Mouse (Mus musculus): ENCODE results near the gene Tbx3. TPM values are rescaled to one million over a fixed set of nuclear protein-coding genes. Genes with fewer than 3 reads are reported as not detected.

The Tbx3 gene
- polyA plus RNA-seq, 1 experiment from 2014 or later = 42.4 TPM

DNA sequence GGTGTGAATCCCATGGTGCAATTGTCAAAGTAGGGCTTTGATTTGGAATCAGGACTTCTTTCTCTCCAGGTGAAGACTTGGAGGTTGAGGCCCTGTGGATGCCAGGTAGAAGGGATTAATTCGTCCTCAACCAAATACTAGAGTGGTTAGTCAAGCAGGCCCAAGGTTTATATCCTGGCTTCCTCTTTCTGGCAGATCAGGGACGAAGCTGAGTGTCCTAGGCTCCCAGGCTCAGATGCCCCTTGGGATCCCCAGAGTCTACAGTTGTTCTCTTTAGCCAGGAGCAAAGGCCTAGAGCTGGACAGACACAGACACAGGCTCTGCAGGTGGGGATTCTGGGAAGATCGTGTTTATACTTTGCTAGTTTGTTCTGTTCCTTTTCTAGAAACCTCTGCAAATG is 17.8 kb downstream of the Tbx3 start:
- no peak for ATAC-seq (ENCODE audit: insufficient number of reproducible peaks, insufficient read depth, low FRiP score, low TSS enrichment, low read depth)
- WGBS = 15% methylated on average over 3 of the region's 3 CpGs
- Histone ChIP-seq H3K36me3 (no peaks in the 10 kb centered on the region), H3K4me3 (replicated peaks) (no peak overlapping the region), H3K27ac (no peak overlapping the region), H3K9me3 (no peaks in the 10 kb centered on the region), H3K4me1 (replicated peaks) (peaks cover 41% of the 10 kb centered on the region), H3K27me3 (peaks cover 93% of the 10 kb centered on the region), H3K4me2 (no peak overlapping the region), H3K9ac (replicated peaks) (no peak overlapping the region)

DNA sequence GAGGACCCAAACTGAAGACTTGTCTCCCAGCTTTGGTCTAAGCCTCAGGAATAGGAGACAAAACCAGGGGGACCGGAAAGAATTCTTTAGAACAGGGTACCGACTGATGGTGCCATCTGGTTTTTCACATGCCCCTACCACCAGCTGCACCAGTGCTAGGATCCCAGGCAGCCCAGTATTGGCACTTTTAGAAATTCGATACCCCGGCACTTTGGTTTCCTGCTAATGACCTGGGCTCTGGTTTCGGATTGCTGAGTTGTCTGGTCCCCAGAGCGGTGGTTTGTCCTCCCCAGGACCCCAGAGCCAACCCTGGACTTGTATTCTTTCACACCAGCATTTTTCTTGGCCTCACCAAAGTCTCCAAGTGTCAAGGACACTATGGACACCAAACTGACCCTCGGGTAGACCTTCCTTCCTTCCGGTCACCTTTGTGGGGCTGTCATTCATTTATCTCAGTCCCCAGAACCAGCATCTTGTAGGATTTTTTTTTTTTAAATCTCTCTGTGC is 18.5 kb downstream of the Tbx3 start:
- Histone ChIP-seq H3K9me3 (no peaks in the 10 kb centered on the region), H3K27ac (no peak overlapping the region), H3K4me1 (replicated peaks) (peaks cover 41% of the 10 kb centered on the region), H3K36me3 (no peaks in the 10 kb centered on the region), H3K27me3 (peaks cover 94% of the 10 kb centered on the region), H3K4me2 (no peak overlapping the region), H3K4me3 (replicated peaks) (no peak overlapping the region), H3K9ac (replicated peaks) (no peak overlapping the region)
- 6% methylated on average over 8 of the region's 8 CpGs for WGBS
- ATAC-seq (ENCODE audit: insufficient number of reproducible peaks, insufficient read depth, low FRiP score, low TSS enrichment, low read depth) = no peak

DNA sequence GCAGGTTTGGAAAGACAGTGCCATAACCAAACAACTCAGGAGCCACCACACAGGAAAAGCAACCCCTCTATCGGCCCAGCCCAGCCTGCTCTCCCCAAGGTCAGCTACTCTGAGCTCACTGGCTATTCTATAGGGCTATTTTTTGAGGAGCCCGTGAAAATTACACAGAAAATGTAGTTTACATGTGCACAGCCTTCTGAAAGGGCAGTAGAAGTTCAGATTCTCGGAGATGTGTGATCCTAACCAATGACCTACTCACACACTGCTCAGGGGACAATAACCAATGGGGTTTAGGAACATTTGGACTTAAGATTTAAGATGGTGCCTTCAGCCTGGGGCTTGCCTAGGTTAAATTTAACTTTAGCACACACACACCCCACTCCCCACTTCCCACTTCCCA is 19.0 kb downstream of the Tbx3 start:
- no peak overlapping the region for H3K9ac ChIP-seq (replicated peaks)
- peaks cover 93% of the 10 kb centered on the region for H3K27me3 ChIP-seq
- H3K27ac ChIP-seq = no peak overlapping the region
- no peaks in the 10 kb centered on the region for H3K36me3 ChIP-seq
- 21% methylated on average over 3 of the region's 3 CpGs for WGBS
- no peak overlapping the region for H3K4me3 ChIP-seq (replicated peaks)
- no peak overlapping the region for H3K4me2 ChIP-seq
- H3K4me1 ChIP-seq (replicated peaks) = peaks cover 41% of the 10 kb centered on the region
- ATAC-seq (ENCODE audit: insufficient number of reproducible peaks, insufficient read depth, low FRiP score, low TSS enrichment, low read depth) = no peak
- H3K9me3 ChIP-seq = no peaks in the 10 kb centered on the region

DNA sequence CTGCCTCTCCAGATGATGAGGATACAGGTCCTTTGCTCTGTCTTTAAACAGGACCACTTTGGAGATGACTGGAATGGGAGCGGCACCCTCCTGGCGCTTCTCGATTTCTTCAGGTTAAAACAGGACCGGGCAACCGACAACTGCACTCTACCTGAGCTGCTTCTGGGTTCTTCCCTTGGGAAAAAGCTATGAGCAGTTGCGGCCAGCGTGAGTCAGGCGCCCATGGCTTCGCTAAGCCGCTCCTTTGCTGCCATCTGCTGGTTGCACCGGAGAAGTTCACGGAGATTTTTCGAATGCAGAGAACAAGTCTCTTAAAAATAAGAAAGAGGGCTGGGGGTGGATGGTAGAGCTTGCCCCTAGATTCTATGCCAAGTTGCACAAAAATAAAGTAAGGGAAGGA is 20.6 kb downstream of the Tbx3 start:
- 0% methylated on average over 13 of the region's 13 CpGs for WGBS
- ATAC-seq (ENCODE audit: insufficient number of reproducible peaks, insufficient read depth, low FRiP score, low TSS enrichment, low read depth) = no peak
- peaks cover 93% of the 10 kb centered on the region for H3K27me3 ChIP-seq

DNA sequence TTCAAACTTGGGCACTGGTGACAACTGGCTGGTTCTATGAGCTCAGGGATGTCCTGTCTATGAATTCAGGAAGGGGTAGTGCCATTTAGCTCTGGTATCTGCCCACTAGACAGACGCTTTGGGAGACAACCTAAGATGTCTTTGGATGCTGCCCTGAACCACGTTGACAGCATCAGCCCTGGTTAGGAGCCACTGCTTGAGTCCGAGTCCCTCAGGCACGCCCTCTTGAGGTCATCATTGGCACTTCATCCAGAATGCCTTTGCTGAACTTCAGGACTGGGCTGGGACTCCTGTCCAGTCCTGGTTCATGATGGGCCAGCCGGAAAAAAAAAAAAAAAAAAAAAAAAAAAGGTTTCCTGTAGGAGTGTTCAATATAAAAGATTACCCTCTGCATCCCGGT is 22.0 kb downstream of the Tbx3 start:
- Histone ChIP-seq H3K27ac (no peak overlapping the region), H3K27me3 (peaks cover 84% of the 10 kb centered on the region), H3K9me3 (no peaks in the 10 kb centered on the region), H3K4me1 (replicated peaks) (peaks cover 25% of the 10 kb centered on the region), H3K4me2 (no peak overlapping the region), H3K9ac (replicated peaks) (no peak overlapping the region), H3K4me3 (replicated peaks) (no peak overlapping the region), H3K36me3 (no peaks in the 10 kb centered on the region)
- ATAC-seq (ENCODE audit: insufficient number of reproducible peaks, insufficient read depth, low FRiP score, low TSS enrichment, low read depth) = no peak
- 34% methylated on average over 6 of the region's 6 CpGs for WGBS

More for the DNA sequence above, 20.6 kb downstream of the Tbx3 start:
- Histone ChIP-seq H3K9me3 (no peaks in the 10 kb centered on the region), H3K36me3 (no peaks in the 10 kb centered on the region), H3K4me1 (replicated peaks) (peaks cover 37% of the 10 kb centered on the region), H3K4me3 (replicated peaks) (no peak overlapping the region), H3K27ac (no peak overlapping the region), H3K9ac (replicated peaks) (no peak overlapping the region), H3K4me2 (peak overlapping the region; percentile 27; the same call in 1 of the 2 replicates)

DNA sequence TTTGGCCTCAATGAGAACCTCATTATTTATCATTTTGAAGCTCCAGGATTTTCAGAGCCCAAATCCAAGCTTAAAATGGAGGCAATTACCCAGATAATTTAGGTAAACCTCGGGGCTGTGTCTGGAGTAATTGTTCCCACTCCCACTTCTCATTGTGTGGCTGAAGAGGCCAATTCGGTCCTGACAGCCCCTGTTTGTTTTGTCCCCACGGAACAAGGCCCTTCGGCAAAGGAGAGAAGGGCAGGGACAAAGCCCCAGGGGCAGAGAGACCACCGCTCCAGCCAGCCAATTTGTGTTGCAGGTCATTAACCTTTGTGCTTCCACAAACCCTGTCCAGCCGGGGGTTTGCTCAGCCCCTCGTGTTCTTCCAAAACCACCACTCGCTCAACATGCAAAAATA is 24.4 kb downstream of the Tbx3 start:
- Histone ChIP-seq H3K36me3 (no peaks in the 10 kb centered on the region), H3K9ac (replicated peaks) (no peak overlapping the region), H3K4me1 (replicated peaks) (peaks cover 3% of the 10 kb centered on the region; the same call in 1 of the 2 replicates), H3K4me3 (replicated peaks) (no peak overlapping the region), H3K4me2 (no peak overlapping the region), H3K27me3 (peaks cover 63% of the 10 kb centered on the region), H3K9me3 (no peaks in the 10 kb centered on the region), H3K27ac (no peak overlapping the region)
- no peak for ATAC-seq (ENCODE audit: insufficient number of reproducible peaks, insufficient read depth, low FRiP score, low TSS enrichment, low read depth)
- WGBS = 7% methylated on average over 8 of the region's 8 CpGs

DNA sequence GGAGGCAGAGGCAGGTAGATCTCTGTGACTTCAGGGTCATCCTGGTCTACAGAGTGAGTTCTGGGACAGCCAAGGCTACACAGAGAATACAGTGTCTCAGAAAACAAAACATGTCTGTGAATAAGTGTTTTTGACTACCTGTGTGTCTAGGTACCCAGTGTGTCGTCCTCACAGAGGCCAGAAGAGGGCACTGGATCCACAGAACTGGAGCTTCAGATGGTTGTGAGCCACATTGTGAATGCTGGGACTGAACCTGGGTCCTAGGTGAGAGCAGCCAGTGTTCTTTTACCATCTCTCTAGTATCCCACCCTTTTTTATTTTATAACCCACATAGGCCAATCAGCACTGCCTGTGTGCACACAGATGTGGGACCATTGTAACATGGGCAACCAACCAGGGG is 32.6 kb downstream of the Tbx3 start:
- no peak for ATAC-seq (ENCODE audit: insufficient number of reproducible peaks, insufficient read depth, low FRiP score, low TSS enrichment, low read depth)
- H3K4me3 ChIP-seq (replicated peaks) = no peak overlapping the region
- H3K4me2 ChIP-seq = no peak overlapping the region
- H3K4me1 ChIP-seq (replicated peaks) = no peaks in the 10 kb centered on the region
- no peaks in the 10 kb centered on the region for H3K9me3 ChIP-seq
- WGBS = 76% methylated on average over 1 of the region's 1 CpGs
- H3K27me3 ChIP-seq = peaks cover 41% of the 10 kb centered on the region
- H3K36me3 ChIP-seq = no peaks in the 10 kb centered on the region
- H3K9ac ChIP-seq (replicated peaks) = no peak overlapping the region
- no peak overlapping the region for H3K27ac ChIP-seq

DNA sequence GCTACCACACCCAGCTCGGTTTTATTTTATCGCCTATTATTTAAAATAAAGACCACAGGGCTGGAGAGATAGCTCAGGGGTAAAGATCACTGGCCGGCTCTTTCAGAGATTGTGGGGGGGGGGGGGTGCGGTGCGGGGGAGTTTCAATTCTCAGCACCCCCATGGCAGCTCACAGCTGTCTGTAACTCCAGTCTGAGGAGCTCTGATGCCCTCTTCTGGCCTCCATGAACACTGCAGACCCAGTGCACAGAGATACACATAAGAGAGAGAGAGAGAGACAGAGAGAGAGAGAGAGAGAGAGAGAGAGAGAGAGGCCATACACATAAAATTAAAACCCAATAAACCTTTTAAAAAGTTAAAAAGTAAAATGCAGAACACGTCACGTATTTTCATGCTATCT is 34.4 kb downstream of the Tbx3 start:
- 74% methylated on average over 7 of the region's 7 CpGs for WGBS
- no peak overlapping the region for H3K4me2 ChIP-seq
- no peak overlapping the region for H3K4me3 ChIP-seq (replicated peaks)
- no peaks in the 10 kb centered on the region for H3K36me3 ChIP-seq
- no peak overlapping the region for H3K27ac ChIP-seq
- peaks cover 55% of the 10 kb centered on the region for H3K27me3 ChIP-seq
- no peak overlapping the region for H3K9ac ChIP-seq (replicated peaks)
- no peak for ATAC-seq (ENCODE audit: insufficient number of reproducible peaks, insufficient read depth, low FRiP score, low TSS enrichment, low read depth)
- H3K9me3 ChIP-seq = 0 out of 2 replicates have a peak, but pooled peaks cover 5% of the 10 kb centered on the region
- no peaks in the 10 kb centered on the region for H3K4me1 ChIP-seq (replicated peaks)

DNA sequence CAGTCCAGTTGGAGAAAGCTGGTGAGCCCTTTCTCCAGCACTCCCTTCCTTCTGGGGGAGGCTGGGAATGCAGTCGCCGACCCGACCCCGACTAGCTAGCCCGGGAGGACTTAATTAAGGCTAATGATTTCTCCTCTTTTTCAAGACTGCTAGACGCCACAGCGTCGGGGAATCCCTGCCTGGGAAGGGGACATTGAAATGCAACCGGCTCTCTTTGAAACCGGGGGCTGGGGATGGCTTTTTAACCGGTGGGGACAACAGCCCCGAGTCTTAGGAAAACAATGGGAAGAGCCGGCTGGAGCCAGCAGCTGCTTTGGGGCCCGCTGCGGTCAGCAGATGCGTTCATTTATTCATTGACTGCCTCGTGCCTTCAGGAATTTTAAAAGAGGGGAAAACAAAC is 36.0 kb downstream of the Tbx3 start:
- WGBS = under 1% methylated on average over 17 of the region's 17 CpGs
- no peak for ATAC-seq (ENCODE audit: insufficient number of reproducible peaks, insufficient read depth, low FRiP score, low TSS enrichment, low read depth)
- 0 out of 2 replicates have a peak, but pooled peaks cover 5% of the 10 kb centered on the region for H3K9me3 ChIP-seq
- peak overlapping the region; percentile 20 for H3K4me3 ChIP-seq (replicated peaks)
- H3K36me3 ChIP-seq = no peaks in the 10 kb centered on the region
- peak overlapping the region; percentile 46 for H3K4me2 ChIP-seq
- H3K27me3 ChIP-seq = peaks cover 65% of the 10 kb centered on the region
- no peaks in the 10 kb centered on the region for H3K4me1 ChIP-seq (replicated peaks)
- H3K9ac ChIP-seq (replicated peaks) = no peak overlapping the region; the same call in 1 of the 2 replicates
- no peak overlapping the region for H3K27ac ChIP-seq

DNA sequence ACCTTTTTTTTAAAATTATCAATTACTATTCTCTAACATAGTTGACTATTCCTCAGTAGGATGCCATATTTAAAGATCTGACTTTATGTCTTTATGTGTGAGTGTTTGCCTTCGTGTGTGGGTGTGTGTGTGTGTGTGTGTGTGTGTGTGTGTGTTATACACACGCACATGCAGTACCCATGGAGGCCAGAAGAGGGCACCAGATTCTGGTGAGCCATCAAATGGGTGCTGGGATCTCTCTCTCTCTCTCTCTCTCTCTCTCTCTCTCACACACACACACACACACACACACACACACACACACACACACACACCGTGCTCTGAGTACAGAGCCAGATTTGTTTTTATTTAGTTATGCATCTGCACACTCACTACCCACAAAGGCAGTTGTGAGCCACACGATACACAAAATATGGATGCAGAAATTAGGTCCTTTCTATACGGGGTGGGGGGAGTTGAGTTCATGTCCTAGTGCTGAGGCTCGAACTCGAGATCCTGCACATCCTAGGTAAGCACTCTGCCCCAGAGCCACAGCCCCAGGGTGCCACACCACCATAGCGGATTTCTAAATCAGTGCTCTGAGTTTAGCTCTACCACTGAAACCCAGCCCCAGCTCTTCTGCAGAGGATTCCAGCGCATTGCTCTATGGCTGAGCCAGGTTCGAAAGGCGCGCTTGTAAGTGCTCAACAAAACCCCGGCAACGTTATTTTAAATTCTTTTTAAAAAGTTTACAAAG is 38.5 kb downstream of the Tbx3 start:
- H3K27ac ChIP-seq = no peak overlapping the region
- H3K4me2 ChIP-seq = no peak overlapping the region
- H3K9ac ChIP-seq (replicated peaks) = no peak overlapping the region
- no peaks in the 10 kb centered on the region for H3K36me3 ChIP-seq
- no peak overlapping the region for H3K4me3 ChIP-seq (replicated peaks)
- no peak for ATAC-seq (ENCODE audit: insufficient number of reproducible peaks, insufficient read depth, low FRiP score, low TSS enrichment, low read depth)
- H3K9me3 ChIP-seq = 0 out of 2 replicates have a peak, but pooled peaks cover 5% of the 10 kb centered on the region
- H3K4me1 ChIP-seq (replicated peaks) = peaks cover 5% of the 10 kb centered on the region; the same call in 1 of the 2 replicates
- peaks cover 68% of the 10 kb centered on the region for H3K27me3 ChIP-seq
- 86% methylated on average over 14 of the region's 14 CpGs for WGBS

DNA sequence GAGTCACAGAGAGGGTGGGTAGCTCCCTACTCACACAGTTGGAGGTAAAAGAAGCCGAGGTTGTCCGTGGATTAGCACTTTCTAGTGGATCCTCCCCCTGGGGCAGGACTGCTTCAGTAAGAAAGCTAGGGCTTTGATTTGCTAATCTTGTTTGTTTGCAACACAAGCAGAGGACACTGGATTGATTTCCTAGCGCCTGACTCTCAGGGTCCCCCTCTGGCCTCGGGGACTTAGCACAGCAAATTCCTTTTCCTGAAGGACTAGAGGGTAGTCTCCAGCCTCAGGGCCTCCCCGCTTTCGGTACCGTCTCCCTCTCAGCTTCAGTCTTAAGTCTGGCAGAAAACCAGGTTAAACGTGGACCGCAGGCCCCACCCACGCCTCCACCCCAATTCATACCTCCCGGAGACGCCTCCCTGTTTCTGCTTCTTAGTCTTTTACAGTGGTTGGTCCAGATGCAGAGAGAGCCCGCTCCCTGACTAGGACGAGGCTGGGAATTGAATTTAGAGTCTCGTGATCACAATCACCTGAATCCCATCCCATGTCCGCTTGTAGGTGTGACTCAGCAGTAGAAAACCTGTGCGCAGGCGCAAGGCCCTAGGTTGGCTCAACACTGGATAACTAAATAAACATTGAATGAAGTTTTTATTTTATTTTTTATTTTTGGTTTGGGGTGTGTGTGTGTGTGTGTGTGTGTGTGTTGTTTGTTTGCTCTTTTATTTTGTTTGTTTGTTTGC is 39.5 kb downstream of the Tbx3 start:
- Histone ChIP-seq H3K36me3 (no peaks in the 10 kb centered on the region), H3K9ac (replicated peaks) (no peak overlapping the region), H3K9me3 (0 out of 2 replicates have a peak, but pooled peaks cover 5% of the 10 kb centered on the region), H3K4me3 (replicated peaks) (no peak overlapping the region), H3K27ac (no peak overlapping the region), H3K4me2 (no peak overlapping the region), H3K4me1 (replicated peaks) (peaks cover 5% of the 10 kb centered on the region; the same call in 1 of the 2 replicates), H3K27me3 (peaks cover 70% of the 10 kb centered on the region)
- no peak for ATAC-seq (ENCODE audit: insufficient number of reproducible peaks, insufficient read depth, low FRiP score, low TSS enrichment, low read depth)
- WGBS = 21% methylated on average over 18 of the region's 18 CpGs

Measured in limb, embryonic 12.5 days (tissue).